Mouse (Mus musculus): ENCODE data around the gene Nrxn2.

DNA sequence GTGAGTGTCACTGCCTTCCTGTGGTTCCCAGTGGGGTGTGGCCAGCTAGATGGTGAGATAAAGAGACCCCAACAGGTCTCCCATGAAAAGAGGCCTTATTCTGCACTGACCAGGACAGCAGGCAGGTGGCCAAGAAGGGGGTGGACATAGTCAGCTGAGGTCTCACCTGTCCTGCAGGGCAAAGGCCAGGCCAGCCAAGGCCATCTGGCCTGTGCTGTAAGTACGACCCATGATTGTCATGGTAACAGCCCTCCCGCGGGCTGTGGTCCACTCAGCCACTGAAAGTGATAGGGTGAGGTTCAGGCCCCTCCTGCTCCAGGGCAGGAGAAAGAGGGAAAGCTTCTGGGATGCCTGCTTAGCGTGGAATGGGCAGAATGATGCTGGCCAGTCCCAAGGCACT lies 153.5 kb downstream of the Nrxn2 start:
- TF ChIP-seq CTCF (conservative IDR thresholded peaks at IDR 0.05; ENCODE audit: insufficient read depth, insufficient read length, low read depth, low read length) (no peak), POLR2A (IDR thresholded peaks at IDR 0.05; ENCODE audit: low read depth, low read length) (no peak)
